Comparison of ENCODE assay signal across 8 mouse cellular contexts in the genomic region with DNA sequence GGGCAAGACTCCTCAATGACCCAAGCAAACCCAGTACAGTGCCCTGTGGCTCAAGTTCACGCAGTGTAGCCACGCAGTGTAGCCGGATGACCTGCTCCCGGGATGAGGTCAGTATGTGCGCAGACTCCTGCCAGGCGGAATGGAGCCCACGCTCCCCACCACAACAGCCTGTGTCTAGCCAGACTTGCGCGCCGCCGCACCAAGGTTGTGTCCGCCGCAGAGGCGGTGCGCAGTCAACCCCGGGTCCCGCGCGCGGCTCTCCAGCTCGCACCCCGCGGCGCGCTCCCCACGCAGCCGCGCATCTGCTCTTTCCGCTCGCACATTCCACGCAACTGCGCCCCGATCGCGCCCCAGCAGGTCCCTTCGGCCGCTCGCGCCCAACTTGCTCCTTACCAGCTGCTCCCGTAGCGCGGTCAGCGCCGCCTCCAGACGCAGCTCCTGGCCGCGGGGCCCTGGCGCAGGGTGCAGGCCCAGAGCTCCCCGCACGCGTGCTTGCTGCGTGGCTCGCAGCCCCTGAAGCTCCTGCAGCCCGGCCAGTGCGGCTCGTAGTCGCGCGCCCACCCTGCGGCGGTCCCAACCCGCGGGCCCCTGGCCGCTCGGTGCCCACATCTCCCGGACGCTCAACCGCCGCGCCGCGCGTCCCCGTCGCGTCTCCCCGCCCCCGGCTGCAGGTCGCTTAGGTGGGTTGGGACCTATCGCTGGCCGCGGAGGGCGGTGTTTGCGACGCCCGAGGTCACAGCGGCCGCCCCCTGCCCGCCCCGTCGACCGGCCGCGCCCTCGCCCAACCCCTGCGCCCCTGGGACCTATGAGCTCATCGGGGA. TPM values are rescaled to one million over a fixed set of nuclear protein-coding genes. Genes with fewer than 3 reads are reported as not detected.
DNase-seq lines count a peak whose midpoint lies in the region; ATAC-seq lines count a peak whose summit lies in the region.

No protein-coding gene starts in this region.

- H3K9me3 ChIP-seq in embryonic facial prominence, embryonic 10.5 days, result no peaks in the 10 kb centered on the region
- no peaks in the 10 kb centered on the region for H3K9me3 ChIP-seq in heart, embryonic 14.5 days (ENCODE audit: control insufficient read depth, low read length)
- no peaks in the 10 kb centered on the region for H3K9me3 ChIP-seq in liver, embryonic 13.5 days (replicated peaks)
- no peaks in the 10 kb centered on the region for H3K9me3 ChIP-seq in neural tube, embryonic 12.5 days

- peak overlapping the region; percentile 80 for H3K27ac ChIP-seq in embryonic facial prominence, embryonic 10.5 days (replicated peaks)
- H3K27ac ChIP-seq in heart, embryonic 14.5 days (replicated peaks in 1 of 2; ENCODE audit: control insufficient read depth in 1 of 2, insufficient read depth in 1 of 2, low read depth in 2 of 2, low read length in 2 of 2), result peak overlapping the region in 1 of 2 experiments; percentile 37; a peak in 1 of 4 replicates
- H3K27ac ChIP-seq in liver, embryonic 13.5 days, result peak overlapping the region; percentile 43; the same call in 1 of the 2 replicates
- no peak overlapping the region for H3K27ac ChIP-seq in neural tube, embryonic 12.5 days

- H3K4me1 ChIP-seq in embryonic facial prominence, embryonic 10.5 days, result peaks cover 50% of the 10 kb centered on the region
- peaks cover 12 to 16% of the 10 kb centered on the region in 2 experiments for H3K4me1 ChIP-seq in heart, embryonic 14.5 days (ENCODE audit: control insufficient read depth in 2 of 2, insufficient read depth in 2 of 2, low read length in 2 of 2)
- H3K4me1 ChIP-seq in liver, embryonic 13.5 days (replicated peaks), result peaks cover 10% of the 10 kb centered on the region; the same call in 1 of the 2 replicates
- peaks cover 22% of the 10 kb centered on the region for H3K4me1 ChIP-seq in neural tube, embryonic 12.5 days

- H3K9ac ChIP-seq in heart, embryonic 14.5 days (ENCODE audit: low read length), result peak overlapping the region; percentile 77
- H3K9ac ChIP-seq in liver, embryonic 13.5 days, result peak overlapping the region; percentile 58
- H3K9ac ChIP-seq in neural tube, embryonic 12.5 days, result peak overlapping the region; percentile 62

- ATAC-seq in heart, embryonic 14.5 days (ENCODE audit: insufficient number of reproducible peaks, insufficient read depth, low FRiP score, low read depth), result peak; percentile 52; the same call in 1 of the 2 replicates
- peak; percentile 64 for ATAC-seq in liver, embryonic 13.5 days (ENCODE audit: low read depth)
- ATAC-seq in neural tube, embryonic 12.5 days (ENCODE audit: low FRiP score, low read depth), result peak; percentile 38; the same call in 1 of the 2 replicates

- no peaks in the 10 kb centered on the region for H3K36me3 ChIP-seq in embryonic facial prominence, embryonic 10.5 days (replicated peaks)
- H3K36me3 ChIP-seq in heart, embryonic 14.5 days (ENCODE audit: control insufficient read depth, insufficient read depth, low read length), result no peaks in the 10 kb centered on the region
- no peaks in the 10 kb centered on the region for H3K36me3 ChIP-seq in liver, embryonic 13.5 days
- no peaks in the 10 kb centered on the region for H3K36me3 ChIP-seq in neural tube, embryonic 12.5 days

- H3K4me2 ChIP-seq in heart, embryonic 14.5 days (ENCODE audit: low read length), result peak overlapping the region; percentile 93
- H3K4me2 ChIP-seq in liver, embryonic 13.5 days, result peak overlapping the region; percentile 47
- H3K4me2 ChIP-seq in neural tube, embryonic 12.5 days (replicated peaks), result peak overlapping the region; percentile 92

- DNase-seq in cerebellum, postnatal 10 days, result peak; percentile 46 to 52
- DNase-seq in cerebellum, adult 11 months, result no peak
- peak; percentile 73 for DNase-seq in embryonic facial prominence, embryonic 10.5 days (ENCODE audit: low spot score)
- peak; percentile 83 for DNase-seq in kidney, postnatal 10 days
- no peak for DNase-seq in liver, embryonic 13.5 days
- DNase-seq in natural killer cell, adult 2 months (ENCODE audit: low spot score in 2 of 2), result no peak

- H3K27me3 ChIP-seq in embryonic facial prominence, embryonic 10.5 days (replicated peaks; ENCODE audit: low read depth, poor library complexity, severe bottlenecking), result peaks cover 94% of the 10 kb centered on the region
- H3K27me3 ChIP-seq in heart, embryonic 14.5 days (ENCODE audit: control insufficient read depth, insufficient read depth, low read length), result peaks cover 65% of the 10 kb centered on the region
- peaks cover 72% of the 10 kb centered on the region for H3K27me3 ChIP-seq in liver, embryonic 13.5 days
- H3K27me3 ChIP-seq in neural tube, embryonic 12.5 days (replicated peaks), result peaks cover 55% of the 10 kb centered on the region

- H3K4me3 ChIP-seq in embryonic facial prominence, embryonic 10.5 days, result peak overlapping the region; percentile 75
- H3K4me3 ChIP-seq in heart, embryonic 14.5 days (ENCODE audit: control insufficient read depth in 1 of 2, insufficient read depth in 1 of 2, low read depth in 1 of 2, low read length in 2 of 2), result peak overlapping the region; percentile 74
- H3K4me3 ChIP-seq in liver, embryonic 13.5 days (replicated peaks), result peak overlapping the region; percentile 57
- peak overlapping the region; percentile 54 for H3K4me3 ChIP-seq in neural tube, embryonic 12.5 days

- WGBS in embryonic facial prominence, embryonic 10.5 days, result under 1% methylated on average over 97 of the region's 97 CpGs
- under 1% methylated on average over 95 of the region's 97 CpGs for WGBS in heart, embryonic 14.5 days
- 1% methylated on average over 97 of the region's 97 CpGs for WGBS in liver, embryonic 13.5 days (ENCODE audit: insufficient replicate concordance)
- WGBS in neural tube, embryonic 12.5 days, result under 1% methylated on average over 97 of the region's 97 CpGs

RNA-seq across cellular contexts. Expression of a gene that starts 0.8 kb away (rescaled TPM):
- 0.60 and 0.73 TPM in 2 replicates for polyA plus RNA-seq in embryonic facial prominence, embryonic 10.5 days (2016; fragmentation: Nextera tagmentation; extraction: Ambion mirVana)
- 2.4 and 3.1 TPM in 2 replicates for polyA plus RNA-seq in heart, embryonic 14.5 days (2014; fragmentation: Nextera tagmentation; extraction: Ambion mirVana)
- polyA plus RNA-seq in liver, embryonic 13.5 days (2015; fragmentation: Nextera tagmentation; extraction: Ambion mirVana), result 0.54 and 0.68 TPM in 2 replicates
- polyA plus RNA-seq in neural tube, embryonic 12.5 days (2016; fragmentation: Nextera tagmentation; extraction: Ambion mirVana), result 0.64 and 0.70 TPM in 2 replicates

Comparison
In these comparisons a context has a peak if more than half of its experiments do, and no peak if none do; other contexts are left out.
1. DNase-seq: peak in cerebellum, postnatal 10 days (2 of 2), embryonic facial prominence, embryonic 10.5 days (single experiment) and kidney, postnatal 10 days (single experiment); none in cerebellum, adult 11 months (single experiment), liver, embryonic 13.5 days (single experiment) and natural killer cell, adult 2 months (0 of 2).
2. Peak in every context shown above with its lines, with median percentiles within 50 percentile points of each other: H3K4me3 ChIP-seq, ATAC-seq, H3K4me2 ChIP-seq and H3K9ac ChIP-seq.